Mouse (Mus musculus) forebrain, embryonic 13.5 days (tissue): ENCODE measurements around the gene Dapk2. TPM values are rescaled to one million over a fixed set of nuclear protein-coding genes. Genes with fewer than 3 reads are reported as not detected.

ENCODE experiments used
- ATAC-seq: fragments of 200-750 bp; cut with Nextera tagmentation; 2 replicates; pipeline ENCODE4 v1.8.0; 2017
- H3K27ac ChIP-seq: fragments of 300-500 bp; sonication (generic); 2 replicates; pipeline ENCODE4 v1.5.1; 2015; ENCODE audit warnings: inconsistent platforms, mild to moderate bottlenecking, moderate library complexity
- H3K27me3 ChIP-seq: fragments of 300-500 bp; sonication (generic); 2 replicates; pipeline ENCODE4 v1.6.1; 2015; ENCODE audit warnings: mild to moderate bottlenecking, inconsistent platforms
- H3K36me3 ChIP-seq: fragments of 300-500 bp; sonication (generic); 2 replicates; pipeline ENCODE4 v1.6.1; 2015; ENCODE audit warnings: mild to moderate bottlenecking, inconsistent platforms; ENCODE audit not compliant: poor library complexity, severe bottlenecking
- H3K4me1 ChIP-seq: fragments of 300-500 bp; sonication (generic); 2 replicates; pipeline ENCODE4 v1.6.1; 2015; ENCODE audit warnings: inconsistent platforms
- H3K4me2 ChIP-seq: fragments of 300-500 bp; sonication (generic); 2 replicates; pipeline ENCODE4 v1.6.1; 2015; ENCODE audit warnings: inconsistent platforms, mild to moderate bottlenecking, moderate library complexity
- H3K4me3 ChIP-seq: fragments of 300-500 bp; sonication (generic); 2 replicates; pipeline ENCODE4 v1.5.1; 2015; ENCODE audit warnings: mild to moderate bottlenecking, inconsistent platforms
- H3K9ac ChIP-seq: fragments of 300-500 bp; sonication (generic); 2 replicates; pipeline ENCODE4 v1.6.1; 2015; ENCODE audit warnings: mild to moderate bottlenecking, inconsistent platforms
- H3K9me3 ChIP-seq: fragments of 300-500 bp; sonication (generic); replicated peaks from 2 replicates; pipeline ENCODE4 v1.6.1; 2016; ENCODE audit warnings: inconsistent platforms
- WGBS: fragments of 180-500 bp; shearing (Covaris S2); methylation state at CpG from one replicate; pipeline ENCODE4 v1.1.7; 2015; 5-methylcytosine and 5-hydroxymethylcytosine counted together
- polyA plus RNA-seq: library from polyadenylated mRNA; unstranded; fragments of >200 nt; fragmentation: Nextera tagmentation; extraction: Ambion mirVana; gene quantifications from 2 replicates; pipeline ENCODE4 v1.2.1, GENCODE M21; 2015

The Dapk2 gene
- polyA plus RNA-seq, 1 experiment from 2014 or later: 2.4 TPM

- no peaks in the 10 kb centered on the region for H3K36me3 ChIP-seq
- no peak overlapping the region for H3K9ac ChIP-seq
- 82% methylated on average over 3 of the region's 3 CpGs for WGBS
- no peak for ATAC-seq
- no peak overlapping the region for H3K4me2 ChIP-seq
- no peak overlapping the region for H3K27ac ChIP-seq
- no peak overlapping the region for H3K4me3 ChIP-seq
- H3K4me1 ChIP-seq: peaks cover 18% of the 10 kb centered on the region
- no peaks in the 10 kb centered on the region for H3K9me3 ChIP-seq
- H3K27me3 ChIP-seq: no peaks in the 10 kb centered on the region
Measured at GRCm38 (mm10) chr9:66174985-66175384, 17.0 kb downstream of the Dapk2 start.

GRCm38 (mm10) chr9:66177975-66178374, 20.0 kb downstream of the Dapk2 start:
- H3K27me3 ChIP-seq: no peaks in the 10 kb centered on the region
- H3K36me3 ChIP-seq: no peaks in the 10 kb centered on the region
- no peak overlapping the region for H3K9ac ChIP-seq
- H3K27ac ChIP-seq: no peak overlapping the region
- H3K4me2 ChIP-seq: no peak overlapping the region
- no peaks in the 10 kb centered on the region for H3K9me3 ChIP-seq
- 16% methylated on average over 1 of the region's 1 CpGs for WGBS
- no peak for ATAC-seq
- no peaks in the 10 kb centered on the region for H3K4me1 ChIP-seq
- H3K4me3 ChIP-seq: no peak overlapping the region

DNA sequence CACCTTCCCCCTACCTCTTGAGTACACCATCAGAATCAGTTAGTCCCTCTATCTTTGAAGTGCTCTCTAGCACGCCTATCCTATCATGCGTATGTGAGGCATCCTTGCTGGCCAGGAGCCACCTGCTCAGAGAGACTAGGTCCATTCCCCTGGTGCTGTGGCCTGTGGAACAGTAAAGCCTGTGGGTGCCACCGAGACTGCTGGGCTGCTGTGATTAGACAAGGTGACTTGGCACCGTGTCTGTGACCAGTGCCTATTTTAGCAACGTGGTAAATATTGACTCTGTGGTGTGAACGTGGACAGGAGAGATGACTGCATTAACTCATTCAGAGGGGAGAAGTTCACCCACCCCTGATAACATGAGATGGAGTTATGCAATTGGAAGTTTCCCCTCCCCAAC, 21.8 kb downstream of the Dapk2 start:
- no peaks in the 10 kb centered on the region for H3K9me3 ChIP-seq
- WGBS: 92% methylated on average over 6 of the region's 6 CpGs
- H3K36me3 ChIP-seq: no peaks in the 10 kb centered on the region
- no peak for ATAC-seq
- H3K9ac ChIP-seq: no peak overlapping the region
- no peak overlapping the region for H3K4me2 ChIP-seq
- no peaks in the 10 kb centered on the region for H3K27me3 ChIP-seq
- H3K27ac ChIP-seq: no peak overlapping the region
- H3K4me1 ChIP-seq: no peaks in the 10 kb centered on the region
- H3K4me3 ChIP-seq: no peak overlapping the region

DNA sequence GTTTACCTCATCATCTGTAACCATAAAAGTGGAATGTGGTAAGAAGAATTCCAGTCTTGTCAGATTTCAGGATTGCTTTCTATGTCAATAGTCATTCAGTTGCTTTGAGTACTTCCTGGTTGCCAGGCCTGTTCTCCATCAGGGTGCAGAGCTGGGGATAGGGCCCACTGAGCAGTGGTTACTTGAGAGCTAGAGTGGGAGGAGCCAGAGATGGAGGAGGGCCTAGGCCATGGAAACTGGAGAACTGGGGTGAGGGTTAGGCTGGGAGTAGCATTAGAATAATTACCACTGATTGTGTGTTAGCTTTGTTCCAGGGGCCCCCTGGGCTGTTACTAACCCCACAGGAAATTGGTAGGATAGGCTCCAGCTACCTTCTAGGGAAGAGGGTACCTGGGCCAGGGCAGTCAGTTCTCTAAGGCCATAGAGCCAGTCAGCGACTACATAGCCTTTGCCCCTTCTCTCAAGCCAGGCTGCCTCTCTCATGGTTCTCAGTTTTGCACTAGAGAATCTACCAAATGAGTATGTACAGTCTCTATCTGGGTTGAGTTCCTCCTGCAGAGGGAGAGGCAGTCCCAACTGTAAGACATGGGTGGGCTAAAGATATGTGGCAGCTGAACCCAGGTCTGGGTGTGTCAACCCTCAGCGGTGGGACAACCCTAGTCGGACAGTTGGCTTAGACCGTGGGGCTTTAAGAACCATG, 23.3 kb downstream of the Dapk2 start:
- no peak overlapping the region for H3K4me2 ChIP-seq
- H3K9ac ChIP-seq: no peak overlapping the region
- no peak overlapping the region for H3K27ac ChIP-seq
- 81% methylated on average over 4 of the region's 4 CpGs for WGBS
- peaks cover under 1% of the 10 kb centered on the region; the same call in 1 of the 2 replicates for H3K4me1 ChIP-seq
- H3K4me3 ChIP-seq: no peak overlapping the region
- H3K9me3 ChIP-seq: no peaks in the 10 kb centered on the region
- H3K27me3 ChIP-seq: no peaks in the 10 kb centered on the region
- H3K36me3 ChIP-seq: no peaks in the 10 kb centered on the region
- no peak for ATAC-seq

DNA sequence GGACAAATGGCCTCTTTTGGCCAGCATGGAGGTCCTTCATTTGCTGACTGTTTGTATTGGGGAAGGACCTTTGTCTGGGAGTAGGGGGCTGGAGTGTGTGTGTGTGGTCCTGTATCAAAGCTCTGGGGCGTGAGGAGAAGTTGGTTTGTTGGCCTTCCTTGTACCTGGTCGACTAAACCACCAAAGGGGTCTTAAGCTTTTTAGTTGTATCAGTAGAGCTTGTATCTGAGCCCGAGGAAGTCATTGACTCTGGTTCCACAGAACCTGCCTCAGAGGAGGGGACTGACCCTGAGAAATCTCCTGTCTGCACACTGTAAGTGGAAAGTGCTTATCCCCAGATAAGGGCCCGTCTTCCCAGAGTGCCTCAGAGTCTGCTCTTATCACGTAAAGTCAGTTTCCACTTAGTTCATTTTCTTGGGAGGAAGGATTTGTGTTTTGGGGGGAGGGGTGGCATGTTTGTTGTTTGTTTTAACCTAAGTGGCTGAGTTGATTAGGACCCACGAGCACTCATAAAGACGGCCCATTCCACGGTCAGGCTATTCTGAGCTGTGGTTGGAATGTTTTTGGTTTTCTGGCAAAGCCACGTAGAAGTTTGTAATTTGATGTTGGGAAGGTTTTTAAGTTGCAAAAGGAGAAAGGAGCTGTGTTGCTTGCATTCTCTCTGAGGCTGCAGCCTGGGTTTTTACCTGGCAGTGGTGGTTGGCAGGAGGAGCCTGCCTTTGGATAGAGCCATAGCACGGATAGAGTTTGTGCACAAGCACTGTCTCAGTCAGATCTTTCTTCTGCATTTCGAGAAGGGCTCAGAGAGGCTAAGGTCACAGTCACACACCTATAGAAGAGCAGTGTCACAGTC, 24.0 kb downstream of the Dapk2 start:
- Histone ChIP-seq H3K4me2 (no peak overlapping the region), H3K36me3 (no peaks in the 10 kb centered on the region), H3K4me1 (peaks cover 6% of the 10 kb centered on the region; the same call in 1 of the 2 replicates), H3K4me3 (no peak overlapping the region), H3K9ac (no peak overlapping the region), H3K9me3 (no peaks in the 10 kb centered on the region), H3K27ac (no peak overlapping the region), H3K27me3 (no peaks in the 10 kb centered on the region)
- ATAC-seq: no peak
- 73% methylated on average over 11 of the region's 11 CpGs for WGBS

GRCm38 (mm10) chr9:66182679-66182993, 24.6 kb downstream of the Dapk2 start:
- H3K36me3 ChIP-seq: no peaks in the 10 kb centered on the region
- H3K4me2 ChIP-seq: no peak overlapping the region
- H3K4me1 ChIP-seq: peaks cover 6% of the 10 kb centered on the region; the same call in 1 of the 2 replicates
- no peak overlapping the region for H3K9ac ChIP-seq
- WGBS: 83% methylated on average over 3 of the region's 3 CpGs
- no peak overlapping the region for H3K27ac ChIP-seq
- no peaks in the 10 kb centered on the region for H3K27me3 ChIP-seq
- H3K9me3 ChIP-seq: no peaks in the 10 kb centered on the region
- H3K4me3 ChIP-seq: no peak overlapping the region
- no peak for ATAC-seq

GRCm38 (mm10) chr9:66183023-66183422, 25.0 kb downstream of the Dapk2 start:
- 85% methylated on average over 3 of the region's 3 CpGs for WGBS
- no peak overlapping the region for H3K27ac ChIP-seq
- ATAC-seq: no peak
- no peaks in the 10 kb centered on the region for H3K9me3 ChIP-seq
- no peak overlapping the region for H3K4me3 ChIP-seq
- peaks cover 6% of the 10 kb centered on the region; the same call in 1 of the 2 replicates for H3K4me1 ChIP-seq
- no peaks in the 10 kb centered on the region for H3K36me3 ChIP-seq
- no peaks in the 10 kb centered on the region for H3K27me3 ChIP-seq
- H3K4me2 ChIP-seq: no peak overlapping the region
- H3K9ac ChIP-seq: no peak overlapping the region

- no peak overlapping the region for H3K27ac ChIP-seq
- no peaks in the 10 kb centered on the region for H3K27me3 ChIP-seq
- no peak for ATAC-seq
- H3K36me3 ChIP-seq: no peaks in the 10 kb centered on the region
- H3K9ac ChIP-seq: no peak overlapping the region
- H3K9me3 ChIP-seq: no peaks in the 10 kb centered on the region
- 71% methylated on average over 5 of the region's 5 CpGs for WGBS
- no peak overlapping the region for H3K4me3 ChIP-seq
- no peak overlapping the region for H3K4me2 ChIP-seq
- peaks cover 6% of the 10 kb centered on the region; the same call in 1 of the 2 replicates for H3K4me1 ChIP-seq
Measured at GRCm38 (mm10) chr9:66184572-66184971, 26.5 kb downstream of the Dapk2 start.

DNA sequence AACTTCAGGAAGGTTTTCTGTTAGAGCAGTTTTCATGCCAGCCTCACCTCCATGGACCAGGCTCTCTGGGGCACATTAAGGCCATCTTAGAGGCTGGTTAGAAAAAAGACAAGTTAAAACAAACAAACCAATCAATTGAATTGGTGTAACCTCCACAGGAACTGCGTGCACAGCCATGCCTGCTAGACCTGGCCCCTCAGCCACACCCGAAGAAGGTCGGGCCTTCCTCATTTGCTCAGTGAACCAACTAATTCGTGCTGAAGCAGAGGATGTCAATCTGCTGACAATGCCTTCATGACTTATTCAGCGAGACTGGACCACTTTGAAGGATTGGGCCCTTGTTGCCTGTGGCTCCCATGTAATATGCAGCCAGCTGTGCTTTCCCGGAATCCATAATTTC, 28.4 kb downstream of the Dapk2 start:
- Histone ChIP-seq H3K4me2 (no peak overlapping the region), H3K4me3 (no peak overlapping the region), H3K9me3 (no peaks in the 10 kb centered on the region), H3K36me3 (no peaks in the 10 kb centered on the region), H3K27me3 (no peaks in the 10 kb centered on the region), H3K4me1 (peaks cover 6% of the 10 kb centered on the region; the same call in 1 of the 2 replicates), H3K9ac (no peak overlapping the region), H3K27ac (no peak overlapping the region)
- 7% methylated on average over 6 of the region's 6 CpGs for WGBS
- no peak for ATAC-seq

GRCm38 (mm10) chr9:66189026-66189425, 31.0 kb downstream of the Dapk2 start:
- H3K9ac ChIP-seq: no peak overlapping the region
- 46% methylated on average over 1 of the region's 1 CpGs for WGBS

GRCm38 (mm10) chr9:66194003-66194402, 36.0 kb downstream of the Dapk2 start:
- no peak overlapping the region for H3K4me3 ChIP-seq
- no peaks in the 10 kb centered on the region for H3K9me3 ChIP-seq
- no peak overlapping the region for H3K9ac ChIP-seq
- WGBS: 85% methylated on average over 3 of the region's 3 CpGs
- no peak overlapping the region for H3K4me2 ChIP-seq
- no peaks in the 10 kb centered on the region for H3K4me1 ChIP-seq
- H3K27ac ChIP-seq: no peak overlapping the region
- no peaks in the 10 kb centered on the region for H3K36me3 ChIP-seq
- ATAC-seq: no peak
- H3K27me3 ChIP-seq: no peaks in the 10 kb centered on the region

More at GRCm38 (mm10) chr9:66189026-66189425, 31.0 kb downstream of the Dapk2 start:
- H3K4me2 ChIP-seq: no peak overlapping the region
- H3K27ac ChIP-seq: no peak overlapping the region
- H3K27me3 ChIP-seq: no peaks in the 10 kb centered on the region
- no peaks in the 10 kb centered on the region for H3K9me3 ChIP-seq
- no peak for ATAC-seq
- no peaks in the 10 kb centered on the region for H3K36me3 ChIP-seq
- H3K4me1 ChIP-seq: peaks cover 6% of the 10 kb centered on the region; the same call in 1 of the 2 replicates
- no peak overlapping the region for H3K4me3 ChIP-seq

DNA sequence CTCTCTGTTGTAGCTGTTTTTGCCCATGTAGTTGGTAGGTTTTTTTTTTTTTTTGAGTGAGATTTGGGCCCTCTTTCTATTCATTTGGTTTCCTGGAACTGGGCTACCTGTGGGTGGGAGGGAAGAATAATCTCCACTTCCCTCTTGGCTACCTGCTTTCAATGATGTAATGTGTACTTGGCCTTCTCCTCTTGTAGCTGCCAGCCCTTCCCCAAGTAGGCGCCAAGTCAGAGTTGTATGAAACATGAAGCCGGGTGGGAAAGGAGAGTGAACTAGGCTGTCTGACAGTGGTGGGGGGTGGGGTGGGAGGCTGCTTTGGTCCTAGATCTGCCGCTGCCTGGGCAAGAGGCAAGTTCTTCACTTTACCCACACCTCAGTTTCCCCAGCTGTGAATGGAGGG, 38.5 kb downstream of the Dapk2 start:
- Histone ChIP-seq H3K27ac (no peak overlapping the region), H3K4me2 (no peak overlapping the region), H3K9me3 (no peaks in the 10 kb centered on the region), H3K4me3 (no peak overlapping the region), H3K27me3 (no peaks in the 10 kb centered on the region), H3K4me1 (no peaks in the 10 kb centered on the region), H3K9ac (no peak overlapping the region), H3K36me3 (no peaks in the 10 kb centered on the region)
- ATAC-seq: no peak
- WGBS: 88% methylated on average over 3 of the region's 3 CpGs
